Mouse (Mus musculus) brain, embryonic 14.5 days (tissue): ENCODE measurements around the gene Abca14.

Source experiments
- CTCF ChIP-seq: fragments of 200-500 bp; IDR thresholded peaks from 2 replicates; pipeline ENCODE4 v1.5.1; 2012; ENCODE audit warnings: inconsistent platforms, mild to moderate bottlenecking, moderate library complexity, borderline replicate concordance; ENCODE audit not compliant: insufficient read depth, insufficient read length; ENCODE audit errors: extremely low read depth
- POLR2A ChIP-seq: fragments of 200-500 bp; IDR thresholded peaks from 2 replicates; pipeline ENCODE4 v1.6.1; 2012; ENCODE audit warnings: mild to moderate bottlenecking, inconsistent platforms, borderline replicate concordance; ENCODE audit not compliant: poor library complexity, insufficient read depth, insufficient read length, severe bottlenecking; ENCODE audit errors: extremely low read depth

DNA sequence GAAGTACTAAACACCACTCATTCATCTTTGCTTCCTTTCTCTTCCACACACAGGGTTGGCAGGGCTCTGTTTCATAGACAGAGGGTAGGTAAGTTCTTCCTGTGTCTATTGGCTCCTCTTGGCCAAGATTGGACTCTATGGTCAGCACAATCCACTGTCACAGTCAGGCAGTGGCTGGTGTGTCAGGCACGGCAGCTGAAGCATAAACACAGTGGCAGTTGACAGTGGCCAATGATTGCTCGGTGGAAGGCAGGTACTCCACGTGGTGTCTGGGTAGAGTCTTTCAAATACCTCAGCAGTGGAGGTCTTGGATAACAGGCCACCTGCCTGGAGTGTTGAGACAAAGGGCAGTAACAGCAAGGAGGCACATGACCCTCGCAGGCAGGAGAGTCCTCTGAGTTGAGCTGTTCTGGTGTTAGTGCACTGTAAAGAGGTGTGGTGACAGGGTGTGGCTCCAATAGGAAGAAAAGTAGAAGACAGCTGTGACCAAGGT, 45.6 kb upstream of the Abca14 start:
- TF ChIP-seq POLR2A (no peak), CTCF (no peak)
